Mouse (Mus musculus) intestine, embryonic 16.5 days (tissue): ENCODE data around the gene Krtap9-3. TPM values are rescaled to one million over a fixed set of nuclear protein-coding genes. Genes with fewer than 3 reads are reported as not detected.

ENCODE experiments used
- ATAC-seq: fragments of 200-750 bp; cut with Nextera tagmentation; 2 replicates; pipeline ENCODE4 v1.8.0; 2017; ENCODE audit warnings: moderate TSS enrichment, moderate library complexity
- H3K27ac ChIP-seq: fragments of 300-500 bp; sonication (generic); 2 replicates; pipeline ENCODE4 v1.5.1; 2014; ENCODE audit warnings: mild to moderate bottlenecking, low read length
- H3K27me3 ChIP-seq: fragments of 300-500 bp; sonication (generic); replicated peaks from 2 replicates; pipeline ENCODE4 v1.6.1; 2014; ENCODE audit warnings: low read length, control low read depth, mixed read lengths; ENCODE audit not compliant: control insufficient read depth, insufficient read depth
- H3K36me3 ChIP-seq: fragments of 300-500 bp; sonication (generic); 2 replicates; pipeline ENCODE4 v1.6.1; 2014; ENCODE audit warnings: low read length, control low read depth; ENCODE audit not compliant: control insufficient read depth, insufficient read depth
- H3K4me1 ChIP-seq: fragments of 300-500 bp; sonication (generic); 2 replicates; pipeline ENCODE4 v1.6.1; 2014; ENCODE audit warnings: low read length, control low read depth, mixed read lengths; ENCODE audit not compliant: control insufficient read depth, insufficient read depth
- H3K4me2 ChIP-seq: fragments of 300-500 bp; sonication (generic); 2 replicates; pipeline ENCODE4 v1.6.1; 2014; ENCODE audit warnings: low read depth, low read length, control low read depth
- H3K4me3 ChIP-seq: fragments of 300-500 bp; sonication (generic); 2 replicates; pipeline ENCODE4 v1.5.1; 2014; ENCODE audit warnings: mild to moderate bottlenecking, low read length
- H3K9ac ChIP-seq: fragments of 300-500 bp; sonication (generic); 2 replicates; pipeline ENCODE4 v1.6.1; 2014; ENCODE audit warnings: low read depth, low read length
- H3K9me3 ChIP-seq: fragments of 300-500 bp; sonication (generic); 2 replicates; pipeline ENCODE4 v1.6.1; 2016; ENCODE audit warnings: low read length, control low read depth; ENCODE audit not compliant: control insufficient read depth
- WGBS: fragments of 180-500 bp; shearing (Covaris S2); extraction: QIAGEN DNeasy Blood & Tissue Kit; methylation state at CpG from one replicate; pipeline ENCODE4 v1.1.7; 2014; 5-methylcytosine and 5-hydroxymethylcytosine counted together
- polyA plus RNA-seq: library from polyadenylated mRNA; unstranded; fragments of >200 nt; fragmentation: Nextera tagmentation; extraction: Ambion mirVana; gene quantifications from 2 replicates; pipeline ENCODE4 v1.2.1, GENCODE M21; 2015

Krtap9-3 gene
- polyA plus RNA-seq, 1 experiment from 2014 or later = not detected

DNA sequence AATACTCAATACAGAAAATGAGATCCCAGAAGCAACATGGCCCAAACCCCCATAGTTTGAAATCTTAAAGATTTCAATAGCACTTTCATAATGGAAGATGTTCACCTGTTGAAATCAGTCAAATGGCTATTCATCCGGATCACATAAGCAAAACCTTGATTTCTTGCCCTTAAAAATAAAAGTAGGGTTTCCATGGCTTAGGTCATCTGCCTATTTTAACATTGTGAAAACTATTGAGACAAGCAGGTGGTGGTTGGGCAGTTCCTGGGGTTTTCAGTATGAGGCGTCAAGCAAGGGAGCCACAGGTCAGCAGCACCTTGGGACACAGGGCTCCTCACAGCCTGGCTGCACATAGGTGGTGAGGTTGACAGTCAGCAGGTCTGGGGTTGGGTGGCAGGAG is 41.7 kb downstream of the Krtap9-3 start:
- H3K4me2 ChIP-seq = no peak overlapping the region
- no peaks in the 10 kb centered on the region for H3K36me3 ChIP-seq
- no peak overlapping the region for H3K4me3 ChIP-seq
- 90% methylated on average over 2 of the region's 2 CpGs for WGBS
- H3K9me3 ChIP-seq = no peaks in the 10 kb centered on the region
- ATAC-seq = no peak
- no peak overlapping the region for H3K9ac ChIP-seq
- H3K4me1 ChIP-seq = no peaks in the 10 kb centered on the region
- no peaks in the 10 kb centered on the region for H3K27me3 ChIP-seq
- no peak overlapping the region for H3K27ac ChIP-seq

DNA sequence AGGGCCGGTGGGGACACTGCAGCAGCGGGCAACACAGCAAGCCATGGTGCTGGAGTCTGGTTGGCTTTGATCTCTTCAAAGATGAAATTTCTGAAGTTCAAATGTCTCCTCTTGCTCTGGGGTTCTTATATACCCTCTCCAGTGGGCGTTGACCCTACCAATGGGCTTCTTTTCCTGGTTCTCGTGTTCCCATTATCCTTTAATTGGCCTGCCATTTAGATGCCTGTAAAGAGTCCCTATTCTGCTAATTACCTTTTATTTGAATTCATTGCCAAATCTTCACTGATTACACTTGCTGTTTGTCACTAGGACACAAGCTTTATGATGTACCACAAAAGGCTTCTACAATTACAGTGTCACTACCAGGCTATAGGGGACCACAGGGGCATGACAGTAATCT is 47.1 kb downstream of the Krtap9-3 start, which contains the start of gene Krtap3-3:
Gene Krtap3-3 (minus strand): TSS at position 101 of the 400 bp plus-strand sequence.
- H3K9ac ChIP-seq = no peak within 1 kb of the TSS
- H3K4me3 ChIP-seq = no peak within 1 kb of the TSS

DNA sequence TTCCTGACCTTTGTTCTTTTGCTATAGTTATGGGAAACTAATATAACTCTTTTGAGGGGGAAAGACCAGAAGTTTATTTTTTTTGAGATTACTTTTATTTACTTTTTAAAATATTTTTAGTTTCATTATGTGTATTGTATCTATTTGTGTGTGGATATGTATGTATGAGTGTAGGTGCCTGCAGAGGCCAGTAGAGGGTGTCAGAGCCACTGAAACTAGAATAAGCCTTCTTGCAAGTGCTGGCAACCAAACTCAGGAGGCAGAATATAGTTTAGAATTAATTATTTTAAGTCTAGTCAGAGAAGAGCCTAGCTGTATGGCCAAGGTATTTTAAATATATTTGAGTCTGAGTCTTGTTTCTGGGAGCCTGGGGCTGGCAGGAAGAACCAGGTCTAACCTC is 50.0 kb downstream of the Krtap9-3 start:
- Histone ChIP-seq H3K4me1 (no peaks in the 10 kb centered on the region), H3K27me3 (no peaks in the 10 kb centered on the region), H3K9me3 (no peaks in the 10 kb centered on the region), H3K27ac (no peak overlapping the region), H3K36me3 (no peaks in the 10 kb centered on the region), H3K9ac (no peak overlapping the region), H3K4me3 (no peak overlapping the region), H3K4me2 (no peak overlapping the region)
- no peak for ATAC-seq

More for the DNA sequence above, 47.1 kb downstream of the Krtap9-3 start, which contains the start of gene Krtap3-3:
- H3K4me1 ChIP-seq = no peaks in the 10 kb centered on the region
- 70% methylated on average over 4 of the region's 4 CpGs for WGBS
- no peak within 1 kb of the TSS for H3K27ac ChIP-seq
- no peak within 1 kb of the TSS for H3K4me2 ChIP-seq
- no peaks in the 10 kb centered on the region for H3K36me3 ChIP-seq
- no peaks in the 10 kb centered on the region for H3K9me3 ChIP-seq
- no peak for ATAC-seq
- no peaks in the 10 kb centered on the region for H3K27me3 ChIP-seq

Other genes with a start within 250 kb of the Krtap9-3 start
- not detected in 2 replicates for gene Krt27, start 247.0 kb downstream of the Krtap9-3 start, polyA plus RNA-seq
- gene Krt28, start 223.2 kb downstream of the Krtap9-3 start, polyA plus RNA-seq = 0.07 TPM in 1 of 2 replicates, not detected in the other
- 15.5 and 16.4 TPM in 2 replicates for gene Krt10, start 208.7 kb downstream of the Krtap9-3 start, polyA plus RNA-seq
- gene Krt12, start 175.8 kb downstream of the Krtap9-3 start, polyA plus RNA-seq = not detected in 2 replicates
- gene Krt20, start 160.0 kb downstream of the Krtap9-3 start, polyA plus RNA-seq = 101 and 110 TPM in 2 replicates
- gene Krt23, start 105.0 kb downstream of the Krtap9-3 start, polyA plus RNA-seq = 18.4 and 19.6 TPM in 2 replicates
- gene Krt39, start 76.8 kb downstream of the Krtap9-3 start, polyA plus RNA-seq = not detected in 2 replicates
- gene Krt40, start 54.9 kb downstream of the Krtap9-3 start, polyA plus RNA-seq = not detected in 2 replicates
- not detected in 2 replicates for gene Krtap3-3, start 47.2 kb downstream of the Krtap9-3 start, polyA plus RNA-seq
- not detected in 2 replicates for gene Krtap3-2, start 41.3 kb downstream of the Krtap9-3 start, polyA plus RNA-seq
- gene Gm11939, start 38.6 kb downstream of the Krtap9-3 start, polyA plus RNA-seq = not detected in 2 replicates
- not detected in 2 replicates for gene Krtap3-1, start 31.5 kb downstream of the Krtap9-3 start, polyA plus RNA-seq
- gene Krtap1-5, start 17.1 kb downstream of the Krtap9-3 start, polyA plus RNA-seq = not detected in 2 replicates
- not detected in 2 replicates for gene Krtap1-4, start 14.5 kb downstream of the Krtap9-3 start, polyA plus RNA-seq
- gene Krtap1-3, start 6.8 kb downstream of the Krtap9-3 start, polyA plus RNA-seq = not detected in 2 replicates
- gene Gm11938, start 5.2 kb upstream of the Krtap9-3 start, polyA plus RNA-seq = not detected in 2 replicates
- not detected in 2 replicates for gene Gm11937, start 12.1 kb upstream of the Krtap9-3 start, polyA plus RNA-seq
- gene Krtap2-4, start 16.7 kb upstream of the Krtap9-3 start, polyA plus RNA-seq = not detected in 2 replicates
- not detected in 2 replicates for gene Gm11562, start 22.3 kb upstream of the Krtap9-3 start, polyA plus RNA-seq
- not detected in 2 replicates for gene Krtap4-1, start 30.1 kb upstream of the Krtap9-3 start, polyA plus RNA-seq
- not detected in 2 replicates for gene Krtap4-2, start 37.0 kb upstream of the Krtap9-3 start, polyA plus RNA-seq
- gene Krtap4-7, start 46.0 kb upstream of the Krtap9-3 start, polyA plus RNA-seq = not detected in 2 replicates
- gene Gm11555, start 52.1 kb upstream of the Krtap9-3 start, polyA plus RNA-seq = not detected in 2 replicates
- gene Gm11563, start 60.9 kb upstream of the Krtap9-3 start, polyA plus RNA-seq = not detected in 2 replicates
- gene Krtap4-6, start 67.9 kb upstream of the Krtap9-3 start, polyA plus RNA-seq = not detected in 2 replicates
- not detected in 2 replicates for gene Gm14190, start 92.6 kb upstream of the Krtap9-3 start, polyA plus RNA-seq
- not detected in 2 replicates for gene Gm14180, start 136.2 kb upstream of the Krtap9-3 start, polyA plus RNA-seq
- not detected in 2 replicates for gene Gm11595, start 174.8 kb upstream of the Krtap9-3 start, polyA plus RNA-seq
- not detected in 2 replicates for gene Krtap4-8, start 182.6 kb upstream of the Krtap9-3 start, polyA plus RNA-seq
- not detected in 2 replicates for gene Krtap4-9, start 187.1 kb upstream of the Krtap9-3 start, polyA plus RNA-seq
- not detected in 2 replicates for gene Gm11596, start 195.4 kb upstream of the Krtap9-3 start, polyA plus RNA-seq
- not detected in 2 replicates for gene Gm11569, start 200.8 kb upstream of the Krtap9-3 start, polyA plus RNA-seq
- gene Gm11554, start 206.3 kb upstream of the Krtap9-3 start, polyA plus RNA-seq = not detected in 2 replicates
- gene Krtap4-13, start 211.8 kb upstream of the Krtap9-3 start, polyA plus RNA-seq = not detected in 2 replicates
- not detected in 2 replicates for gene Gm11564, start 217.6 kb upstream of the Krtap9-3 start, polyA plus RNA-seq
- not detected in 2 replicates for gene 2300003K06Rik, start 240.0 kb upstream of the Krtap9-3 start, polyA plus RNA-seq